Comparison of ENCODE assay signal across 15 mouse cellular contexts in the genomic region with DNA sequence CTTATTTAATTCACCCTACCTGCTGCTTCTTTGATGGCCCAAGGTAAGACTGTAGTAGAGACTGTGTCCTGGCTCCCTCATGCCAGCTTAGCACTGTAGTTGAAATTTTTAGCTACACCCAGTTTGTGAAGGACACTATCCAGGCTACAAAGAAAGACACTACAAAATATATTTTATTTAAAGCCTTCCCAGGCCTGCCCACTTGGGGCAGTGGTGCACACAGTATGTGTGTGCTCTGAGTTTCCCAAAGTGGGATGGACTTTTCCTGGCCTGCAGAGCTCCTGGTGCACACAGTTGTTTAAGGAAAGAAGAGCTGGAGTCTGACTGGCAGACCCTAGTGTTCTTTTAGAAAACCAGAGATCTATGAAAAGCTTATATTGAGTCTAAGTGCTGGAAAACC. TPM values are rescaled to one million over a fixed set of nuclear protein-coding genes. Genes with fewer than 3 reads are reported as not detected.
A peak's percentile ranks its signal among the peaks of the same experiment; 100 is the strongest.
DNase-seq lines count a peak whose midpoint lies in the region; ATAC-seq lines count a peak whose summit lies in the region.
"Had no signal": no experiment of that assay in that cellular context is flagged by ENCODE, and none has a peak within 500 bp of the region (broad histone marks: within the 10 kb centered on the region; RNA-seq: fewer than 3 reads in every experiment).

No protein-coding gene starts in this region.

- H3K4me3 ChIP-seq in limb, embryonic 11.5 days (ENCODE audit: low read depth, low read length), result no peak overlapping the region
- H3K4me3 ChIP-seq in limb, embryonic 10.5 days, result no peak overlapping the region

- no peaks in the 10 kb centered on the region for H3K36me3 ChIP-seq in limb, embryonic 11.5 days (ENCODE audit: control insufficient read depth, insufficient read depth, low read length)
- no peaks in the 10 kb centered on the region for H3K36me3 ChIP-seq in limb, embryonic 10.5 days

- no peaks in the 10 kb centered on the region for H3K9me3 ChIP-seq in limb, embryonic 11.5 days (ENCODE audit: control insufficient read depth, low read length)
- H3K9me3 ChIP-seq in limb, embryonic 10.5 days (replicated peaks), result no peaks in the 10 kb centered on the region

- no peak overlapping the region for H3K9ac ChIP-seq in limb, embryonic 11.5 days (ENCODE audit: low read length)

- no peak overlapping the region for H3K27ac ChIP-seq in limb, embryonic 11.5 days (replicated peaks; ENCODE audit: low read depth, low read length)
- H3K27ac ChIP-seq in limb, embryonic 10.5 days, result no peak overlapping the region

- no peak overlapping the region for H3K4me2 ChIP-seq in limb, embryonic 11.5 days (ENCODE audit: low read depth, severe bottlenecking)

- ATAC-seq in frontal cortex, adult (ENCODE audit: low TSS enrichment), result peak; percentile 80; the same call in 1 of the 2 replicates
- ATAC-seq in limb, embryonic 11.5 days (ENCODE audit: insufficient number of reproducible peaks, low FRiP score, low TSS enrichment, low read depth), result 0 out of 2 replicates have a peak, but pooled peaks have one; percentile 9
- peak; percentile 72 for ATAC-seq in granulocyte monocyte progenitor cell, adult 5-6 weeks (replicated peaks; ENCODE audit: poor library complexity, severe bottlenecking)
- ATAC-seq: activated CD4-positive, CD25-positive, alpha-beta regulatory T cell, adult 4 months had no signal

- DNase-seq in frontal cortex, postnatal 36 days (ENCODE audit: low spot score in 2 of 2), result no peak
- no peak for DNase-seq in limb, embryonic 11.5 days (ENCODE audit: low spot score)
- DNase-seq in limb, embryonic 10.5 days (ENCODE audit: low spot score), result no peak
- peak; percentile 40 for DNase-seq in MN1 (ENCODE audit: low spot score)
- no peak for DNase-seq in cerebellum, postnatal 36 days
- DNase-seq in layer of hippocampus, adult 8-10 months (ENCODE audit: low spot score in 2 of 2), result no peak
- DNase-seq: cerebellum, adult 11 months; gastrocnemius, postnatal 10 days; kidney, postnatal 14 days; lung, postnatal 4 days had no signal

- H3K4me1 ChIP-seq in limb, embryonic 11.5 days (ENCODE audit: control insufficient read depth, insufficient read depth, low read length), result no peaks in the 10 kb centered on the region
- no peaks in the 10 kb centered on the region for H3K4me1 ChIP-seq in limb, embryonic 10.5 days

- no peaks in the 10 kb centered on the region for H3K27me3 ChIP-seq in limb, embryonic 11.5 days (ENCODE audit: control insufficient read depth, insufficient read depth, low read length)
- H3K27me3 ChIP-seq in limb, embryonic 10.5 days (ENCODE audit: low read depth, poor library complexity, severe bottlenecking), result no peaks in the 10 kb centered on the region

RNA-seq across cellular contexts. Expression of gene Tma16, which starts 29.3 kb away (rescaled TPM):
- 18.5 and 19.0 TPM in 2 replicates for polyA plus RNA-seq in limb, embryonic 11.5 days (2014; fragmentation: Nextera tagmentation; extraction: Ambion mirVana)
- polyA plus RNA-seq in limb, embryonic 10.5 days (2016; fragmentation: Nextera tagmentation; extraction: Ambion mirVana), result 21.5 and 25.1 TPM in 2 replicates
- total RNA-seq in granulocyte monocyte progenitor cell, adult 5-6 weeks (2014; fragmentation: Nextera tagmentation), result 25.6 and 30.7 TPM in 2 replicates
- total RNA-seq in granulocyte monocyte progenitor cell, adult 5-6 weeks (2017), result 47.9 and 55.5 TPM in 2 replicates
- total RNA-seq in layer of hippocampus, adult 8-10 months (2022), result 10 to 100 TPM in 3 of 4 experiments, 1 to 10 TPM in 1; 9.8 to 12.1 (median 11.3) TPM

RNA-seq across cellular contexts. Expression of gene Tktl2, which starts 54.5 kb away (rescaled TPM):
- polyA plus RNA-seq in limb, embryonic 11.5 days (2014; fragmentation: Nextera tagmentation; extraction: Ambion mirVana), result not detected in 2 replicates
- not detected in 2 replicates for polyA plus RNA-seq in limb, embryonic 10.5 days (2016; fragmentation: Nextera tagmentation; extraction: Ambion mirVana)
- not detected in 2 replicates for total RNA-seq in granulocyte monocyte progenitor cell, adult 5-6 weeks (2014; fragmentation: Nextera tagmentation)
- total RNA-seq in granulocyte monocyte progenitor cell, adult 5-6 weeks (2017), result not detected in 2 replicates
- under 1 TPM in 3 of 4 experiments, not detected in 1; 0.19 to 0.37 (median 0.22) TPM for total RNA-seq in layer of hippocampus, adult 8-10 months (2022)
- total RNA-seq: gastrocnemius, postnatal 10 days; heart, postnatal 25 days had no signal
- polyA plus RNA-seq: activated CD4-positive, CD25-positive, alpha-beta regulatory T cell, adult 4 months; urinary bladder, adult 2 months had no signal

Comparison
In these comparisons a context has a peak if more than half of its experiments do, and no peak if none do; other contexts are left out.
1. ATAC-seq: peak in every context shown above with its lines; median percentile 80 in frontal cortex, adult; 72 in granulocyte monocyte progenitor cell, adult 5-6 weeks; 9 in limb, embryonic 11.5 days.